Mouse (Mus musculus) heart, embryonic 15.5 days (tissue): Measurements from ENCODE around the gene Snrpa1. TPM values are rescaled to one million over a fixed set of nuclear protein-coding genes. Genes with fewer than 3 reads are reported as not detected.
"Not testable (repeated sequence)": the region's sequence is repeated elsewhere in the genome, so short reads cannot be mapped to it uniquely, and the experiment has no call there.

Source experiments
- ATAC-seq: fragments of 200-750 bp; cut with Nextera tagmentation; replicated peaks from 2 replicates; pipeline ENCODE4 v1.8.0; 2017; ENCODE audit warnings: low read depth, moderate TSS enrichment; ENCODE audit not compliant: insufficient number of reproducible peaks, insufficient read depth, low FRiP score
- H3K27ac ChIP-seq: fragments of 300-500 bp; sonication (generic); 2 replicates; pipeline ENCODE4 v1.5.1; 2015; ENCODE audit warnings: mild to moderate bottlenecking, inconsistent platforms
- H3K27me3 ChIP-seq: fragments of 300-500 bp; sonication (generic); 2 replicates; pipeline ENCODE4 v1.6.1; 2015; ENCODE audit warnings: inconsistent platforms
- H3K36me3 ChIP-seq: fragments of 300-500 bp; sonication (generic); 2 replicates; pipeline ENCODE4 v1.6.1; 2015; ENCODE audit warnings: mild to moderate bottlenecking, inconsistent platforms
- H3K4me1 ChIP-seq: fragments of 300-500 bp; sonication (generic); replicated peaks from 2 replicates; pipeline ENCODE4 v1.6.1; 2015; ENCODE audit warnings: inconsistent platforms
- H3K4me2 ChIP-seq: fragments of 300-500 bp; sonication (generic); 2 replicates; pipeline ENCODE4 v1.6.1; 2015; ENCODE audit warnings: inconsistent platforms, mild to moderate bottlenecking, moderate library complexity
- H3K4me3 ChIP-seq: fragments of 300-500 bp; sonication (generic); 2 replicates; pipeline ENCODE4 v1.5.1; 2015; ENCODE audit warnings: mild to moderate bottlenecking, inconsistent platforms
- H3K9ac ChIP-seq: fragments of 300-500 bp; sonication (generic); 2 replicates; pipeline ENCODE4 v1.6.1; 2015; ENCODE audit warnings: mild to moderate bottlenecking, inconsistent platforms
- H3K9me3 ChIP-seq: fragments of 300-500 bp; sonication (generic); replicated peaks from 2 replicates; pipeline ENCODE4 v1.6.1; 2016; ENCODE audit warnings: inconsistent platforms
- WGBS: fragments of 180-500 bp; shearing (Covaris S2); methylation state at CpG from one replicate; pipeline ENCODE4 v1.1.7; 2015; ENCODE audit warnings: mixed read lengths; 5-methylcytosine and 5-hydroxymethylcytosine counted together
- polyA plus RNA-seq: library from polyadenylated mRNA; unstranded; fragments of >200 nt; fragmentation: Nextera tagmentation; extraction: Ambion mirVana; gene quantifications from 2 replicates; pipeline ENCODE4 v1.2.1, GENCODE M21; 2015

The Snrpa1 gene
- polyA plus RNA-seq, 1 experiment from 2014 or later, result 86.1 TPM

DNA sequence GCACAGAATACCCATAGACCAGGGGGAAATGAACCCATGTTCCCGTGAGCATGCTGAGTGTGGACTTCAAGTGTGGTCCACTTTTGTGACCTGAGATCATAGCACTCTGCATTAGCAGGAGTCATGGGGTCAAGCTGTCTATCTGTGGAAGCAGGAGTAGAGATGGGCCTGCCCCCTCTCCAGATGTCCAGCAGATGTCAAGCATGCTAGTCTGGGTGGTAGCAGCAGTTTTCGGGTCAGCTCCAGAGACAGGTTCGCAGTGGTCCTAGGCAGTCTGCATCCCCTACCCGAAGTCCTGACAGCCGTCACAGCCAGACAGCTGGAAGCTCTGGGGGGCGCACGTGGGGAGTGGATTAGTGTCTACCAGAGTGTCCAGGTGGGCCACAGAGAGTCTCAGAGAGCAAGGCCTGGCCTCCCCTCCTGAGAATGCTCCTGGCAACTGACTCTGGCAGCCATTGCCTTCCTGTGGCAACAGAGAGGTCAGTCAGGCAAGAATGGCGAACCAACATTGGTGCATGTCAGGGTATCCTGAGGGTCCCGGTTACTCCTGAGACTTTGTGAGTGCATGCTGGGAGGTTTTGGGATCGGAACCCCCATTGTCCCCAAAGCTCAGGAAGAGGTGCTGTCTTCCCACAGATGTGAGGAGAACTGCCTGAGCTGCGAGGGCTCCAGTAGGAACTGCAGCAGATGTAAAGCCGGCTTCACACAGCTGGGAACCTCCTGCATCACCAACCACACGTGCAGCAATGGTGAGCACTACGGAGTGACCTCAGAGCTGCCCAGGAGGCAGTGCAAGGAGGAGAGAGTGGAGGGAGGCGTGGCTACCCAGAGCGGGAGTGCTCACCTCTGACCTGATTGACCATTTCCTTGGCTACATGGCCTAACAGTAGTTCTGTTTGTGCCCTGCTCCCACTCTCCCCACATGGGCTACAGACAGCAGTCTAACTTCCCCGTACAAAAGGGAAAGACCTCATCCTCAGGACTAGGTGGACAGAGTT lies 11.6 kb upstream of the Snrpa1 start:
- H3K9me3 ChIP-seq, result no peaks in the 10 kb centered on the region
- H3K9ac ChIP-seq, result no peak overlapping the region
- no peak for ATAC-seq
- peaks cover 13% of the 10 kb centered on the region; the same call in 1 of the 2 replicates for H3K27me3 ChIP-seq
- H3K27ac ChIP-seq, result no peak overlapping the region
- H3K4me2 ChIP-seq, result no peak overlapping the region
- WGBS, result 58% methylated on average over 17 of the region's 17 CpGs
- no peaks in the 10 kb centered on the region for H3K4me1 ChIP-seq
- H3K36me3 ChIP-seq, result no peaks in the 10 kb centered on the region
- no peak overlapping the region for H3K4me3 ChIP-seq

DNA sequence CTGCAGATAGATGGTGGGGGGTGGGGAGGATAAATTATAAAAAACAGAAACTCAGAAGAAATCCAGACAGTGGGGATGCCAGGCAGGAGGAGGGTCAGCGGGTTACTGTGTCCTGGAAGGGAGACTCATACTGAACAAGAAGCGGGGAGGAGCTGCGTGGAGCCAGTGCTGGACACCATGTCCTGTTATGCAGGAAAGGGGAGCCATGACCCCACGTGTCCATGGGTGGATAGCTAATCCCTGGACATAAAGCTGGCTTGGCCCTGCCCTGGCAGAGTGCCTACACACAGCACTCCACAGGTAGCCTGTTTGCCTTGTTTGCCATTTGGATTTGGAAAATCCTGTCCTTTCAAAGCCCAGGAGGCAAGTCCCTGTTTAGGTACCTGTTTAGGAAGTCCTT lies 10.8 kb upstream of the Snrpa1 start:
- Histone ChIP-seq H3K27ac (no peak overlapping the region), H3K9me3 (no peaks in the 10 kb centered on the region), H3K4me3 (no peak overlapping the region), H3K4me2 (no peak overlapping the region), H3K4me1 (no peaks in the 10 kb centered on the region), H3K36me3 (no peaks in the 10 kb centered on the region), H3K27me3 (peaks cover 13% of the 10 kb centered on the region; the same call in 1 of the 2 replicates), H3K9ac (no peak overlapping the region)
- WGBS, result 70% methylated on average over 4 of the region's 4 CpGs
- ATAC-seq, result no peak

- ATAC-seq, result no peak
- Histone ChIP-seq H3K9me3 (no peaks in the 10 kb centered on the region), H3K27me3 (peaks cover 13% of the 10 kb centered on the region; the same call in 1 of the 2 replicates), H3K4me2 (no peak overlapping the region), H3K27ac (no peak overlapping the region), H3K4me1 (no peaks in the 10 kb centered on the region), H3K36me3 (no peaks in the 10 kb centered on the region), H3K4me3 (no peak overlapping the region), H3K9ac (no peak overlapping the region)
- WGBS, result 81% methylated on average over 12 of the region's 12 CpGs
These were observed 10.2 kb upstream of the Snrpa1 start for GRCm38 (mm10) chr7:66048446-66049230.

GRCm38 (mm10) chr7:66053946-66054483 lies 4.8 kb upstream of the Snrpa1 start:
- H3K4me3 ChIP-seq, result no peak overlapping the region
- no peak overlapping the region for H3K4me2 ChIP-seq
- no peak overlapping the region for H3K9ac ChIP-seq
- no peaks in the 10 kb centered on the region for H3K27me3 ChIP-seq
- H3K4me1 ChIP-seq, result no peaks in the 10 kb centered on the region
- no peaks in the 10 kb centered on the region for H3K9me3 ChIP-seq
- H3K36me3 ChIP-seq, result no peaks in the 10 kb centered on the region
- no peak overlapping the region for H3K27ac ChIP-seq
- no peak for ATAC-seq
- 82% methylated on average over 4 of the region's 4 CpGs for WGBS

DNA sequence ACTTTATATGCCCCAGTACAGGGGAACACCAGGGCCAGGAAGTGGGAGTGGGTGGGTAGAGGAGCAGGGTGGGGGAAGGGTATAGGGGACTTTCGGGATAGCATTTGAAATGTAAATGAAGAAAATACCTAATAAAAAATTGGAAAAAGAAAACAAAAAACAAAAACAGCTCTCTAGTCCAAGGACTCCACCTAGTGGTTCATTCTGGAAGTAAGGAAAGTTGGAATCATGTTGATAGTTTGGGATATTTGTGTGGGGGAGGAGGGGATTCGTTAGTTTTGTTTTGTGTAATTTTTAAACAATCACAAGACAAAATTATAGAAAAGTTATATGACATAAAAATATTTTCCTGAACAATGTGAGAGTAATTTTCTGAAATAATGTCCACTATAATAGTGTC lies 3.4 kb upstream of the Snrpa1 start:
- H3K9ac ChIP-seq, H3K27me3 ChIP-seq, ATAC-seq, H3K4me2 ChIP-seq, H3K4me1 ChIP-seq, H3K27ac ChIP-seq, H3K36me3 ChIP-seq, H3K9me3 ChIP-seq, H3K4me3 ChIP-seq: not testable (repeated sequence)
- WGBS, result 8% methylated on average over 2 of the region's 2 CpGs

DNA sequence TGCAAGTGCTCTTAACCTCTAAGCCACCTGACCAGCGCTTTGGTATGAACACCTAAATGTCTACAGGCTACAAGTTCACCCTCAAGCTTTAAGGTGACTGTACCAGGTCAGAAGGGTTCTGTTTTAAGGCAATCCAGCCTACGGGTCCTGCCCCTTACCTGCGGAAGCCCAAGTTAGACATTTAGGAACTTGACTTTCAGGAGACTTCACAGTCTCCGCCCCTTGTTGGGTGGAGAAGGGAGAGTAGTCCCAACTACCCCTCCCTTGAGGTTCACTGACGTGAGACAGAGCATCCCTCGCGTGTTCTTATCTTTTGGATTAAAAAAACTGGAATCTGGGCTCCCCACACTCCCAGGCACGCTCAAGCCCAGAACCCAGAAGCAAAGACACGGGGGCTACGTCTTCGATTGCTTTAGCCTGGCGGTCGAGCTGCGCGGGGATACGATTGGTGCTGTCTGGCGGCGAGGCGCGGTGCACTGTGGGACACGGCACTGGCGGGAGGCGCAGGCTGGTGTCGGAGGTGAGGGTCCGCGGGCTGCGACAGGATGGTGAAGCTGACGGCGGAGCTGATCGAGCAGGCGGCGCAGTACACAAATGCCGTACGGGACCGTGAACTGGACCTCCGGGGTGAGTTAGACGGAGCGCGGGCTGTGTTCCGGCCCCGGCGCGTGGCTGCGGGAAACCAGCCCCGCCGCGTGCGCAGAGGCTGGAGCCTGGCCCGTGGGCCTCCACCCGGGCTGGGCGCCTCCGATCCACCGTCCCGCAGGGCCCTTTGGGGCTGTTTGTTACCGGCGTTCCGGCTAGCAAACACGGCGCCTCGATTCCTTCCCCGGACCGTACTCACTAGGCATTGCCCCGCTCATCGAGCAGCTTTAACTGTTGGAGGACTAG lies 1.5 kb downstream of the Snrpa1 start:
- peaks cover 19% of the 10 kb centered on the region for H3K36me3 ChIP-seq
- H3K9me3 ChIP-seq, result no peaks in the 10 kb centered on the region
- H3K27me3 ChIP-seq, result no peaks in the 10 kb centered on the region
- peak overlapping the region; percentile 90 for H3K9ac ChIP-seq
- under 1% methylated on average over 64 of the region's 64 CpGs for WGBS
- H3K4me2 ChIP-seq, result peak overlapping the region; percentile 78
- H3K4me3 ChIP-seq, result peak overlapping the region; percentile 94
- peak; percentile 91 for ATAC-seq
- peaks cover 12% of the 10 kb centered on the region for H3K4me1 ChIP-seq
- peak overlapping the region; percentile 74 for H3K27ac ChIP-seq

- Histone ChIP-seq H3K4me3 (peak overlapping the region; percentile 94), H3K9ac (peak overlapping the region; percentile 90), H3K9me3 (no peaks in the 10 kb centered on the region), H3K4me2 (peak overlapping the region; percentile 78), H3K27me3 (no peaks in the 10 kb centered on the region), H3K4me1 (peaks cover 12% of the 10 kb centered on the region), H3K36me3 (peaks cover 24% of the 10 kb centered on the region), H3K27ac (no peak overlapping the region)
- no peak for ATAC-seq
- 2% methylated on average over 14 of the region's 14 CpGs for WGBS
These were observed 2.3 kb downstream of the Snrpa1 start for GRCm38 (mm10) chr7:66061057-66061456.

DNA sequence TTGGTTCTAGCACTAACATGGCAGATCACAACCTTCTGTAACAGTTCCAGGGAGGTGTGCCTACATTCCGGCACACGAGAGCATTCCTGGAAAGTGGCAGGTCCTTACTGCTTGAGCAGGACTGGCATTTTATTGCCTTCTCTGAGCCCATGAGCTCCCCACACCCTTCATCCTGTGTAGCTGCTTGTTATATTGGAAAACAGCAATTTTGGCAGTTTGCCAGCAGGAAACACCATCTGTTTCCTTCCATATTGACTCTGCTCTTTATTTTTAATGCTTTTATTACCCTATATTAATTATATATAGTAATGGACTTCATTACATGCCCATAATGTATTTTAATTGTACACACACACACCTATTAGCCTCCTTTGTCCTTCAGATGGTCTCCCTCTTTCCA lies 17.6 kb downstream of the Snrpa1 start:
- no peak overlapping the region for H3K9ac ChIP-seq
- peaks cover 13% of the 10 kb centered on the region for H3K4me1 ChIP-seq
- no peaks in the 10 kb centered on the region for H3K9me3 ChIP-seq
- H3K27me3 ChIP-seq, result no peaks in the 10 kb centered on the region
- WGBS, result 73% methylated on average over 2 of the region's 2 CpGs
- no peak overlapping the region for H3K4me2 ChIP-seq
- ATAC-seq, result no peak
- H3K27ac ChIP-seq, result no peak overlapping the region
- H3K4me3 ChIP-seq, result no peak overlapping the region
- peaks cover 46% of the 10 kb centered on the region for H3K36me3 ChIP-seq

DNA sequence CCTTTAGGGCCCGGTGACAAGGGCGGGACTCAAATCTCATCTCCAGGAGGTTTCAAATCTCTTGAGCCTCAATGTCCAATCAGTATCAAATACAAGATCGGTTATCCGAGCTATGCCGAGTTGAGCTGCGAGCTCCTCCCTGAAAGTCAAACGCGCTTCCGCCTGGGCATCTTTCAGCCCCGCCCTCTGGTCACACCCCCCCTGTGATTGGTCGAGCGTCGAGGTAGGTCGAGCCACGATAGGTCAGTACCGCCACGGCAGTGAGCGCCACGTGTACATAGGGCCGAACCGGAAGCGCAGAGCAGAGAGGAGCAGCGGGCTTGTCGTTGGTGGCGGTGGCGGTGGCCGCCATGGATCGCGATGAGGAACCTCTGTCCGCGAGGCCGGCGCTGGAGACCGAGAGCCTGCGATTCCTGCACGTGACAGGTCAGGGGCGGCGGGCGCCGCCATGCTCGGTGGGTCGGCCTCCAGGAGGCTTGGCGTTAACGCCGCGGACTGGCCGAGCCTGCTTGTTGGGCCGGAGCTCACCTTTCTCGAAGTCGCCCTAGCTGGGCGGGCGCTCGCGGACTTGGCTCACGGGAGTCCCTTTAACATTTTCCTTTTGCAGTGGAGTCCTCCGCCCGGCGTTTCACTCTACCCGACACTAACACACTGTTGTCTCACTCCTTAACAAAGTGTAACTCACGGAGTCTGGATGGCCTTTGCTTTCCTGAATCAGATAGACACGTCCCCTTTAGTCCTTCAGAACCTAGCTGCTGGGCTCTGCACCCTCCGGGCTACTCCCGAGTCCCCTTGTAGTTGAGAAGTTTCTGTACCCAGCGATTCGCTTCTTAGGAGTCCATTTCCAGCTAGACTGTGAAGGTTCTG lies 20.8 kb downstream of the Snrpa1 start, which contains the start of gene Selenos:
Gene Selenos (plus strand): TSS at position 286 of the 867 bp plus-strand sequence.
- peak within 1 kb of the TSS; percentile 71 for H3K4me3 ChIP-seq
- H3K27me3 ChIP-seq, result no peaks in the 10 kb centered on the region
- ATAC-seq, result peak; percentile 100
- H3K9me3 ChIP-seq, result no peaks in the 10 kb centered on the region
- peaks cover 17% of the 10 kb centered on the region for H3K4me1 ChIP-seq
- under 1% methylated on average over 64 of the region's 65 CpGs for WGBS
- H3K4me2 ChIP-seq, result peak within 1 kb of the TSS; percentile 75
- peaks cover 38% of the 10 kb centered on the region for H3K36me3 ChIP-seq
- H3K27ac ChIP-seq, result peak within 1 kb of the TSS; percentile 79
- H3K9ac ChIP-seq, result peak within 1 kb of the TSS; percentile 68

DNA sequence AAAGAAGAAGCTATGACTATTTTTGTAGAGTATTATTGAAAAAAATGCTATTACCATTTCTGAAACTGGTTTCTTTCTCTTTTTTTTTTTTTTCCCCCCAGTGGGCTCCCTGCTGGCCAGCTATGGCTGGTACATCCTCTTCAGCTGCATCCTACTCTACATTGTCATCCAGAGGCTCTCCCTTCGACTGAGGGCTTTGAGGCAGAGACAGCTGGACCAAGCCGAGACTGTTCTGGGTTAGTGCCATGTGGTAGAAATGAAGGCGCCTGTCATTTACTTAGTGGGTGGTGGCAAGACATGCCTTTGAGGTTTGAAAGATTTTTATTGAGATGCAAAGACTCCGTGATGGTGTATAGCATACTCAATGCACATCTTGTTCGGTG lies 21.4 kb downstream of the Snrpa1 start:
- Histone ChIP-seq H3K27me3 (no peaks in the 10 kb centered on the region), H3K4me1 (peaks cover 18% of the 10 kb centered on the region), H3K27ac (peak overlapping the region; percentile 79; the same call in 1 of the 2 replicates), H3K9ac (peak overlapping the region; percentile 68), H3K4me3 (peak overlapping the region; percentile 71), H3K36me3 (peaks cover 36% of the 10 kb centered on the region), H3K4me2 (peak overlapping the region; percentile 75), H3K9me3 (no peaks in the 10 kb centered on the region)
- ATAC-seq, result no peak
- WGBS, result 36% methylated on average over 5 of the region's 5 CpGs
